Mouse (Mus musculus) liver, postnatal 0 days (tissue): Measurements from ENCODE around the gene Ttc7.

Source experiments
- CTCF ChIP-seq: sonication (generic); IDR thresholded peaks from 2 replicates; pipeline ENCODE4 v1.5.1; 2016; ENCODE audit warnings: antibody characterized with exemption, low read depth
- EP300 ChIP-seq: IDR thresholded peaks from 2 replicates; pipeline ENCODE4 v1.6.1; 2016; ENCODE audit warnings: antibody characterized with exemption, low read depth, mild to moderate bottlenecking

DNA sequence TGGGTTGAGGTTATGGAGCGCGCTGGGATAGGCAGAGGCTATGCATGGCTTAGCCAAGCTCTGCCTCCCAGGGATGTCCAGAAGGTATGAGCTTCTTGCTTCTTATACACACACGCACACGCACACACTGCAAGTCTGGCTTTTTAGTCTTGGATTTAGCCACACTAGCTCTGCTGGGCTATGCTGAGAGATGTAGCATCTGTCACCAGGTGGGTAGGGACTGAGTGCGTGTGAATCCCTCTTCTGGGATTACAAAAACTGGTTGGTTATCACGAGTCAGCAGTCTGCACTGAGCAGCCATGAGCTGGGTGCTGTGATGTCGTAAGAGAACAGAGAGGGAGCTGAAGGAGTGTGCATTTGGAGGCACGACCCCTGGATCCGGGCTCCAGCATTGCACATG, 40.5 kb downstream of the Ttc7 start:
- TF ChIP-seq CTCF (no peak), EP300 (no peak)
